Mouse (Mus musculus) limb, embryonic 10.5 days (tissue): ENCODE results near the gene Tdgf1. TPM values are rescaled to one million over a fixed set of nuclear protein-coding genes. Genes with fewer than 3 reads are reported as not detected.

ENCODE experiments used
- DNase-seq: peaks from one replicate; pipeline ENCODE4 v3.0.0-alpha.2; 2017; ENCODE audit warnings: low spot score
- H3K27ac ChIP-seq: fragments of 300-500 bp; sonication (generic); 2 replicates; pipeline ENCODE4 v1.5.1; 2016; ENCODE audit warnings: mild to moderate bottlenecking
- H3K27me3 ChIP-seq: fragments of 300-500 bp; sonication (generic); 2 replicates; pipeline ENCODE4 v1.6.1; 2016; ENCODE audit warnings: low read depth, mild to moderate bottlenecking; ENCODE audit not compliant: poor library complexity, severe bottlenecking
- H3K36me3 ChIP-seq: fragments of 300-500 bp; sonication (generic); 2 replicates; pipeline ENCODE4 v1.6.1; 2016; ENCODE audit warnings: mild to moderate bottlenecking, moderate library complexity
- H3K4me1 ChIP-seq: fragments of 300-500 bp; sonication (generic); 2 replicates; pipeline ENCODE4 v1.6.1; 2016
- H3K4me3 ChIP-seq: fragments of 300-500 bp; sonication (generic); 2 replicates; pipeline ENCODE4 v1.5.1; 2016; ENCODE audit warnings: mild to moderate bottlenecking, moderate library complexity
- H3K9me3 ChIP-seq: fragments of 300-500 bp; sonication (generic); replicated peaks from 2 replicates; pipeline ENCODE4 v1.6.1; 2016; ENCODE audit warnings: mild to moderate bottlenecking
- WGBS: fragments of 180-500 bp; shearing (Covaris S2); methylation state at CpG from one replicate; pipeline ENCODE4 v1.1.7; 2016; 5-methylcytosine and 5-hydroxymethylcytosine counted together
- polyA plus RNA-seq: library from polyadenylated mRNA; unstranded; fragments of >200 nt; fragmentation: Nextera tagmentation; extraction: Ambion mirVana; gene quantifications from 2 replicates; pipeline ENCODE4 v1.2.1, GENCODE M21; 2016

Gene Tdgf1
- polyA plus RNA-seq, 1 experiment from 2014 or later, result not detected

- Histone ChIP-seq H3K4me3 (no peak overlapping the region), H3K36me3 (no peaks in the 10 kb centered on the region), H3K27me3 (no peaks in the 10 kb centered on the region), H3K27ac (no peak overlapping the region), H3K9me3 (no peaks in the 10 kb centered on the region), H3K4me1 (no peaks in the 10 kb centered on the region)
- 91% methylated on average over 22 of the region's 22 CpGs for WGBS
- DNase-seq, result no peak
Observed at GRCm38 (mm10) chr9:110965062-110965909, 19.3 kb upstream of the Tdgf1 start.

- H3K4me1 ChIP-seq, result no peaks in the 10 kb centered on the region
- no peak overlapping the region for H3K4me3 ChIP-seq
- H3K9me3 ChIP-seq, result no peaks in the 10 kb centered on the region
- H3K27ac ChIP-seq, result no peak overlapping the region
- no peak for DNase-seq
- WGBS, result 93% methylated on average over 8 of the region's 8 CpGs
- H3K27me3 ChIP-seq, result no peaks in the 10 kb centered on the region
- no peaks in the 10 kb centered on the region for H3K36me3 ChIP-seq
Observed at GRCm38 (mm10) chr9:110963566-110964115, 17.7 kb upstream of the Tdgf1 start.

- Histone ChIP-seq H3K4me1 (peaks cover 5% of the 10 kb centered on the region; the same call in 1 of the 2 replicates), H3K9me3 (no peaks in the 10 kb centered on the region), H3K27me3 (peaks cover under 1% of the 10 kb centered on the region; the same call in 1 of the 2 replicates), H3K4me3 (no peak overlapping the region), H3K36me3 (no peaks in the 10 kb centered on the region), H3K27ac (no peak overlapping the region)
- no peak for DNase-seq
- WGBS, result 97% methylated on average over 8 of the region's 8 CpGs
Observed at GRCm38 (mm10) chr9:110961386-110961785, 15.4 kb upstream of the Tdgf1 start.

- DNase-seq, result no peak
- Histone ChIP-seq H3K4me3 (no peak overlapping the region), H3K36me3 (no peaks in the 10 kb centered on the region), H3K4me1 (peaks cover 5% of the 10 kb centered on the region; the same call in 1 of the 2 replicates), H3K9me3 (no peaks in the 10 kb centered on the region), H3K27ac (no peak overlapping the region), H3K27me3 (peaks cover 9% of the 10 kb centered on the region)
- 86% methylated on average over 13 of the region's 13 CpGs for WGBS
Observed at GRCm38 (mm10) chr9:110960230-110961149, 14.5 kb upstream of the Tdgf1 start.

GRCm38 (mm10) chr9:110959669-110960068 lies 13.7 kb upstream of the Tdgf1 start:
- H3K4me3 ChIP-seq, result no peak overlapping the region

GRCm38 (mm10) chr9:110955962-110956361 lies 10.0 kb upstream of the Tdgf1 start:
- no peak for DNase-seq
- Histone ChIP-seq H3K9me3 (no peaks in the 10 kb centered on the region), H3K27ac (no peak overlapping the region), H3K27me3 (peaks cover 55% of the 10 kb centered on the region), H3K4me1 (peaks cover 16% of the 10 kb centered on the region), H3K36me3 (no peaks in the 10 kb centered on the region), H3K4me3 (no peak overlapping the region)
- 91% methylated on average over 6 of the region's 6 CpGs for WGBS

More at GRCm38 (mm10) chr9:110959669-110960068, 13.7 kb upstream of the Tdgf1 start:
- H3K9me3 ChIP-seq, result no peaks in the 10 kb centered on the region
- H3K27ac ChIP-seq, result no peak overlapping the region
- WGBS, result 91% methylated on average over 5 of the region's 5 CpGs
- peaks cover 18% of the 10 kb centered on the region for H3K27me3 ChIP-seq
- no peaks in the 10 kb centered on the region for H3K36me3 ChIP-seq
- peaks cover 5% of the 10 kb centered on the region; the same call in 1 of the 2 replicates for H3K4me1 ChIP-seq
- DNase-seq, result no peak

- Histone ChIP-seq H3K9me3 (no peaks in the 10 kb centered on the region), H3K4me3 (no peak overlapping the region)
- WGBS, result 51% methylated on average over 2 of the region's 2 CpGs
Observed at GRCm38 (mm10) chr9:110954681-110955445, 8.9 kb upstream of the Tdgf1 start.

GRCm38 (mm10) chr9:110953550-110954461 lies 7.8 kb upstream of the Tdgf1 start:
- H3K4me1 ChIP-seq, result peaks cover 16% of the 10 kb centered on the region
- H3K36me3 ChIP-seq, result no peaks in the 10 kb centered on the region
- under 1% methylated on average over 44 of the region's 44 CpGs for WGBS
- no peaks in the 10 kb centered on the region for H3K9me3 ChIP-seq
- DNase-seq, result peak; percentile 74
- peak overlapping the region; percentile 63; the same call in 1 of the 2 replicates for H3K27ac ChIP-seq
- H3K4me3 ChIP-seq, result peak overlapping the region; percentile 63
- H3K27me3 ChIP-seq, result peaks cover 63% of the 10 kb centered on the region

More at GRCm38 (mm10) chr9:110954681-110955445, 8.9 kb upstream of the Tdgf1 start:
- Histone ChIP-seq H3K27me3 (peaks cover 57% of the 10 kb centered on the region), H3K36me3 (no peaks in the 10 kb centered on the region), H3K4me1 (peaks cover 16% of the 10 kb centered on the region), H3K27ac (no peak overlapping the region)
- no peak for DNase-seq

GRCm38 (mm10) chr9:110952931-110953549 lies 7.1 kb upstream of the Tdgf1 start:
- Histone ChIP-seq H3K27me3 (peaks cover 69% of the 10 kb centered on the region), H3K27ac (no peak overlapping the region)
- 43% methylated on average over 5 of the region's 5 CpGs for WGBS

GRCm38 (mm10) chr9:110952398-110952797 lies 6.4 kb upstream of the Tdgf1 start:
- Histone ChIP-seq H3K4me1 (peaks cover 13% of the 10 kb centered on the region), H3K27me3 (peaks cover 75% of the 10 kb centered on the region), H3K9me3 (no peaks in the 10 kb centered on the region), H3K4me3 (no peak overlapping the region), H3K27ac (no peak overlapping the region), H3K36me3 (no peaks in the 10 kb centered on the region)
- no peak for DNase-seq
- 60% methylated on average over 6 of the region's 6 CpGs for WGBS

More at GRCm38 (mm10) chr9:110952931-110953549, 7.1 kb upstream of the Tdgf1 start:
- H3K36me3 ChIP-seq, result no peaks in the 10 kb centered on the region
- H3K4me1 ChIP-seq, result peaks cover 13% of the 10 kb centered on the region
- no peaks in the 10 kb centered on the region for H3K9me3 ChIP-seq
- peak overlapping the region; percentile 63 for H3K4me3 ChIP-seq
- DNase-seq, result no peak

GRCm38 (mm10) chr9:110951866-110952265 lies 5.9 kb upstream of the Tdgf1 start:
- Histone ChIP-seq H3K4me1 (peaks cover 19% of the 10 kb centered on the region), H3K4me3 (no peak overlapping the region), H3K27me3 (peaks cover 80% of the 10 kb centered on the region), H3K27ac (no peak overlapping the region), H3K9me3 (no peaks in the 10 kb centered on the region), H3K36me3 (no peaks in the 10 kb centered on the region)
- DNase-seq, result no peak
- 91% methylated on average over 13 of the region's 13 CpGs for WGBS
